Mouse (Mus musculus): Measurements from ENCODE around the gene Vwce.

Vwce gene

GRCm38 (mm10) chr19:10645616-10646015 lies 11.6 kb downstream of the Vwce start:
- no peak for DNase-seq (ENCODE audit: low read depth, low spot score)

GRCm38 (mm10) chr19:10648156-10648555 lies 14.1 kb downstream of the Vwce start:
- no peak for DNase-seq (ENCODE audit: low read depth, low spot score)

DNA sequence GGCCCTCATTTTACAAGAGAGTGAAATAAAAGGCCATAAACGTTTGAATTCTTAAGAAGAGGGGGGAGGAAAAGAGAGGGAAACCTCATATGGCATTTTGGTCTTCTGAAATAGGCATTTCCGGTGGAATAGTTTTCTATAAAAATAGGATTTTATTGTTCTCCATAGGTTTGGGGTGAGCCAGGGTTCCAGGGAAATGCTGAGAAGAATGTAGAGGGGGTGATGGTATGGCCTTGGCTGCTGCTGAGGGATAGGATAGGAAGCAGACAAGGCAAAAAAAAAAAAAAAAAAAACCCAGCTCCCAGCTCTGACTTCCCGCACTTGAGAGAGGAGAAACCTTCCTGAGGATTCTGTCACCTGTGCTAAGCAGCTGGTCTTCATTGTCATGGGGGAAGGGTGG lies 22.0 kb downstream of the Vwce start:
- DNase-seq (ENCODE audit: low read depth, low spot score): no peak

DNA sequence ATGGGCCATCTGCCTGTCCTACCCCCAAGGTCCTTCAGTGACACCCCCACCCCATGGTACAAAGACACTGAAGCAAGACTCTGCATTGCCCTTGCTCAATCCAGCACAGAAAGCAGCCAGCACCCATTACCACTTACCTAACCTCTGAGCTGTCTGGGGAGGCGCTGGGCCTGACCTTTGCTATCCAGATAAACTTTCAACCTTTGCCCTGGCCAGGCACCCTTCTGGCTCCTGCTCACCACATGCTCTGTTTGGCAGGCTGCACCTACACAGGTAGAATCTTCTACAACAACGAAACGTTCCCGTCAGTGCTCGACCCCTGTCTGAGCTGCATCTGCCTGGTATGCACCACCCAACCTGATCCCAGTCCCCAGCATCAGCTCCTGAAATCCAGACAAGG lies 23.7 kb downstream of the Vwce start:
- no peak for DNase-seq (ENCODE audit: low read depth, low spot score)

DNA sequence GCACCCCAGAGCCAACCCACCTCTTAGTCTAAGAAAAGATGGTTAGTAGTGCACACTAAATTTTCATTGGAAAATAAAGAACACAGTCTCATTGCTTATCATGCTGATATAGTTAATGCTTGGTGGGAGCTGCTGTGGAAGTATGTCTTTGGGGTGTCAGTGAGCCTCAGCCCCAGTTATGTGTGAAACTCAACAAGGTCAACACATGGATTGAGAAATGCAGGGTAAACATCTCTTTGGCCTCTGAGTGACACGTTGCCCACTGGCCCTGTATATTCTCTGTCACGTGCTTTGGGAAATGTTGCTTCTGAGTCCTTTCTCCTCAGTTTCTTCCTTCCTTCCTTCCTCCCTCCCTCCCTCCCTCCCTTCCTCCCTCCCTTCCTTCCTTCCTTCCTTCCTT lies 24.4 kb downstream of the Vwce start:
- DNase-seq (ENCODE audit: low read depth, low spot score): no peak

DNA sequence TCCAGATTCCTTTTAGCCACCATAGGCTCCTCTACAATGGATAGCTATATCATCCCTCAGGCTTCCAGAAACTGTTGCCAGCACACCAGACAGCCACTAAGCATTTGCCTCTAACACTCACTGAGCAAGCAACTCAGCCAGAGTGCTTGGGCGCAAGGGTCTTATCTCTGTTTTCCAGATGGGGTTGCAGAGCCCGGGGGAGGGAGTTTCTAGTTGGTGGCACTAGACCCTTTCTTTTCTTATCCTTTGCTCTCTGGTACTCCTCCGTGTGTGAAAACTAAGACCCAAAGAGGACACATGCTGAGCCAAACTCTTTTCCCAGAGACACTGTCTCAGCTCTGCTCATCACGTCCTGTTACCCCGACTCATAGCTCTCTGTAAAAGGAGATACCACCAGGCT lies 27.4 kb downstream of the Vwce start:
- no peak for DNase-seq (ENCODE audit: low read depth, low spot score)

DNA sequence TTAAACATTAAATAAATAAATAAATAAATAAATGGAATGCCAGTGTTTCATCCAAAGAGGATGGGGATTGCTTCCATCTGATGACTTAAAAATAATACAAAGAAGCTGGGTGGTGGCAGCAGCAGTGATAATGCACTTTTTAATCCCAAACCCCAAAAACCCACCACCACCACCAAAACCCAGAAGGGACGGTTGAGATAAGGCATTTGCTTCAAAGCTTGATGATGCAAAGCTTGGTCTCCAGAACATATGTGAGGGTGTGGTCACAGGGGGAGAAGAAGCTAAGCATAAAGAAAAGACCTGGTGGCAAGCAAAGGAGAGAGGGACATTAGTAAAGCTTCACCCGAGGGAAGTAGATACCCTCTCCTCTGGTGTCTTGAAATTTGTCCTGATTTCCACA lies 27.9 kb downstream of the Vwce start:
- no peak for DNase-seq (ENCODE audit: low read depth, low spot score)

GRCm38 (mm10) chr19:10662665-10663064 lies 28.7 kb downstream of the Vwce start:
- DNase-seq (ENCODE audit: low read depth, low spot score): no peak

DNA sequence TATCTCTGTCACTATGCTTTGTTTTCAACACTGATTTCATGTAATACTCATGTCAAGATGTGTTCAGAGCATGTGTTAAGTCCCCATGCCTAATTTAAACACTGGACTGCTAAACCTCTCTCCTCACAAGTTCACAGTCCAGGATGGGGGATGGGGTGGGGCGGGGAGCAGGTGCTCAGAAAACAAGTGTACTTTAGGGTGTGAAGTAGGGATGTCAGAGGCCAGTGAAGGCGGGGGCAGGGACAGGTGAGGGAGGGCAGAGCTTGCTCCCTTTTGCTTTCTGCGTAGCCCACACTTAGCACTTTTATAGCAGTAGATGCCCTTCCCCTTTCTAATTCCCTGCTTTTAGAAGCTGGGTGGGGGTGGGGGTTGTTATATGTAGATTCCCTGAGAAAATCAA lies 31.1 kb downstream of the Vwce start:
- no peak for DNase-seq (ENCODE audit: low read depth, low spot score)

GRCm38 (mm10) chr19:10665499-10665898 lies 31.5 kb downstream of the Vwce start:
- peak; percentile 29 for DNase-seq (ENCODE audit: low read depth, low spot score)

DNA sequence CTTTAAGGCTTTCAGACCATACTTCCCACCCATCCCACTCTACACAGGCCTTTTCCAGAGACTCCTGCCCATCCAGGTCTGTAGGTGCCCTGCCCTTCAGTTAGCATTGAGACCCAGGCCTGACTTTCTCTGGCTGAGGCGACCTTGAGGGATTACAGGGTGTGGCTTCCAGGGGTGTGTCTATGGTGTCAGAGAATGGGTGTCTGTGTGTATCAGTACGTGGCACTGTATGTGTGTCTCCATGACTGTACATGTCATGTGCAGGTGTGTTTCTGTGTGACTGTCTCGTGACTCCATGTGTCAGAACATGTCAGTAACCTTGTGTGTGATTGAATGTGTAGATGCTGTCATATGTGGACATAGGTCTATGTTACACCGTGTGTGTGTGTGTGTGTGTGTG lies 37.3 kb downstream of the Vwce start:
- no peak for DNase-seq (ENCODE audit: low read depth, low spot score)

- DNase-seq (ENCODE audit: low read depth, low spot score): no peak
Observed at GRCm38 (mm10) chr19:10671854-10672417, 37.9 kb downstream of the Vwce start.

DNA sequence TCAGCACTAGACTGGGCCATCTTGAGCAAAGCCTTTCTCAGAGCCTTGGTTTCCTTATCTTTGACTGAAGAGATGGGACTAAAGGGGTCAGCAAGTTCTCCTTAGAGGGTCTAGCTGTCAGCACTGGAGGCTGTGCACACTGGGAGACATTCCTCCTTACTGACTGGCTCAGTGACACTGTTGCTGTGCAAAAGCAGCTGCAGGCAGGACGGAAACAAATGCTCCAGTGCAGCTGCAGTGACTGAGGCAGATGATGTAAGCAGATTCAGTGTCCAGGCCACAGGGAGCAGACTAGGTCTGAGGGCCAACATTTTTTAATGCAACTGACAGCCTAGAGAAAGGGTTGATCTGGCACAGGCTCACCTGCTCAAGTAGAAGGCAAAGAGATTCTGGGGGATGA lies 39.3 kb downstream of the Vwce start:
- DNase-seq (ENCODE audit: low read depth, low spot score): no peak

DNA sequence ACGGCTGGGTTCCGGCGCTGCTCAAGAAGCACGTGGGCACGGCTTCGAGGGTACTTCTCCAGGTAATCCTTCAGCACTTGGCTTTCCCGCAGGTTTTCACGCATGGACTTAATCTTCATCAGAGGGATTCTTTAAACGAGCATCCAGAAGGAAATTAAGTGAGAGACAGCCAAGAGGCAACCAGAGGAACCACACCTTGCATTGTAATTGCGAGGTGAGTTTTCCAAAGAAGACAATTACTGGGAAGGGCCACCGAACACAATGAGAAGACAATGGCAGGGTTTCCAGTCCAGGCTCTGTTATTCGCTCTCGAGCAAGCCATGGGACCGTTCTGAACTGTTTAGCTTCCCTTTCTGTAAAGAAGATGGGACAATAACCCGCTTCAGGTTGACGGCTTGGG lies 42.6 kb downstream of the Vwce start:
- peak; percentile 18 for DNase-seq (ENCODE audit: low read depth, low spot score)

GRCm38 (mm10) chr19:10677915-10678771 lies 44.1 kb downstream of the Vwce start, which contains the start of gene Pga5:
Gene Pga5, minus strand, starts transcription at chr19:10678071.
- no peak for DNase-seq (ENCODE audit: low read depth, low spot score)

DNA sequence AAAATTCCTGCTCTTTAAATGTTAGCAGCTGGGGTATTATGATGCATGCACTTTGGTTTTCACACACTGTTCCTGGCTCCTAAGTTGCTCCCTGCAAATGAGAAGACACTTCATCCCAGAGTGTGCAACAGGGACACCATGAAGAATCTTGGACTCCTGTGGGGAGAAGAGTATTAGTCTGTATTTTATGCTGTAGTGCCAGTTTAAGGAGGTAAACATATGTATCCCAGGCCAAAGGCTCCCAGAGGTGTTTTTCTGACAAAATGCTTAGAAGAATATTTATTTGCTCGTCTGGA lies 44.7 kb downstream of the Vwce start:
- DNase-seq (ENCODE audit: low read depth, low spot score): no peak

DNA sequence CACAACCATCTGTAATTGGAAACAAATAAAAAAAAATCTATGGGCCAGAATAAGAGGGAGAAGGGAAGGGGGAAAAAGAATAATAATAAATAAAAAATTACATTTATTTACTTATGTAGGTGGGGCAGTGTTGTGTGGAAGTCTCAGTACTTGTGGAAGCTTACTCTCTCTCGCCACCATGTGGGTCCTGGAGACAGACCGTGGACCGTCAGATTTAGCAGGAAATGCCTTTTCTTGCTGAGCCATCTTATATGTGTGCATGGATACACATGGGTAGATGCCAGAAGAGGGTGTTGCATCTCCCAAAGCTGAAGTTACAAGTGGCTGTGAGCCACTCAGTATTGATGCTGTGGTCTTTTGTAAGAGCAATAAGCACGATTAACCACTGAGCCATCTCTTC lies 47.6 kb downstream of the Vwce start:
- DNase-seq (ENCODE audit: low read depth, low spot score): no peak

DNA sequence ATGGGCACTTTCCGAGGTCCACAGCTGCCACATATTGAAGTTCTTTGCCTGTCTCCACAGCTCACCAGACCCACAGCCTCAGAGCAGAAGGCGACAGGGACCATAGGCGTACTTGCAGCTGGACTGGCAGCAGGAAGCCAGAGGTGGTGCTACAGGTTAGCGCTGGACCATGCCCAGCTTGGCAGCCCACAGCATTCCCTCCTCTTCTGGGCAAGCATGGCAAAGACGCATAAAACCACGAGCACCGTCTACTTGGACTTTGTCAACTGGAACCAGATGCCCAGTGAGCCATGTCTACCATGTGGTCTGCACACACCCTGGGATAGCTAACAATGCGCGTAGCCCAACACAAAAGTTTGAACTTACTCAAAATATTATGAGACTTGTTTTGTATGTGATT lies 51.1 kb downstream of the Vwce start:
- no peak for DNase-seq (ENCODE audit: low read depth, low spot score)

GRCm38 (mm10) chr19:10685727-10686126 lies 51.7 kb downstream of the Vwce start:
- no peak for DNase-seq (ENCODE audit: low read depth, low spot score)

DNA sequence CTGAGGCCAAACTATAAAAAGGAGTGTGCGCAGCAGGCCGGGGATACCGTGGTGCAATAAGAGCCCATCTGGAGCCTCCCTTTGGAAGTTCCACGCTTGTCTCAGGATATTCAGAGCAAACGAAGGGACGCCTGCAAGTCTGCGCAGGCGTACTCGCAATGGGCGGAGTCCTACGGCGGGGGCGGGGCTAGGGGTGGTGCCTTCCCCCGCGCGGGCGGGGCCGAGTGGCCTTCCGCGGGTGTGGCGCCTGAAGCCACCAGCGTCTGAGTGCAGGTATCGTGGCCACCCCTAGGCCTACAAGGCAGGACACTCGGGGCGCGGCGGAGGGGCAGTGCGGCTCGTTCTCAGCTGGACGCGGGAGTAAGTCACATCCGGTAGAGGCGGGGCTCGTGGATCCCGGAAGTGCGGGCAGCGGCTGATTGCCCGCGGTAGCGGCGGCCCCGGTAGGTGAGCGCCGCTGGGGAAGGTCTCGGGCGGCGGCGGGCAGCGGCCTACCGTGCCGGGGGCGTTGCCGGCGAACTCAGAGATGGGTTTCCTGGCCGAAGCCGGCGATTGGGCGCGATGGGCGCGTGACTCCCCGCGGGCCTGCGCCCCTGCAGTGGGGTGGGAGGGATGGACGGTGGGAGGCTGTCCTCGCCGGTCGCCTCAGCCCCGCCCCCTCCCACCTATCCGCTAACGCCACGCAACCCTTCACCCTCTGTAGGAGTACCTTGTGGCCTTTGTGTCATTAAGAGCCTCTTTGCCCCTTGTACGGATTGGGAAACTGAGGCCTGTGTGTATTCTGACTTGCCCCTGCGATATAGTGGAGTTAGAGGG lies 54.7 kb downstream of the Vwce start, which contains the start of gene Vps37c:
Gene Vps37c (plus strand): TSS at position 199 of the 816 bp plus-strand sequence.
- DNase-seq (ENCODE audit: low read depth, low spot score): peak; percentile 67

DNA sequence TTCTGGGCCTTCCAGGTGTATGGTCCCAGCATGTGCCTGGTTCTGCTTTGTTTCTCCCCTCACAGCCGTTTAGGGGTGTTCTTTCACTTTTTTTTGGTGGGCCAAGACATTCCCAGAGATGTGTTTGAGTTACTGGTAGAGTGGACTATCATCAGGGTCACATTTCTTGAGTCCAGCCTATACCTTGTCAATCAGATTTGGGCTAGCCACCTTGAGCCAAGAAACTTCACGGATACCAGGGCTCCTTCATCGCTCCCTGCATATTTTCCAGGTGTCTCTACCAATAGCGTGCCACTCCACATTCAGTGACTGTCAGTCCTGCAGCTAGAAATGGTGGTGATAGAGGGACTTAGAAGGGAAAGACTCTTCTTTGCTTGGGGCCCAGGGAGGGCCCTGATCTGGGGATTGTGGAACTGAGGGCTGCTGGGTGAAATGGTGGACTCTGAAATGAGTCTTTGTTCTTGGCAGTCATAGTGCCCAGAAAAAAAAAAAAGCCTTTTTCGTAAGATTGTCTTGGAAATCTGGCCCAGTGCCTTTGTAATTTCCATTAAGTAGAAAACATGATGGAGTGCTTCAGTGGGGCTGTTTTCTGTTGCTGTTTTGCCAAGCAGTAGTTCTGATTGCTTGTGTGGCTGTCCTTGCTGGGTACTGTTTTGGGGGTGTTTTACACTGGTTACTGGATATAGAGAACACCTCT lies 55.6 kb downstream of the Vwce start:
- no peak for DNase-seq (ENCODE audit: low read depth, low spot score)

- no peak for DNase-seq (ENCODE audit: low read depth, low spot score)
Observed at GRCm38 (mm10) chr19:10690336-10690735, 56.3 kb downstream of the Vwce start.
